Mouse (Mus musculus) activated CD4-positive, CD25-positive, alpha-beta regulatory T cell, adult 4 months (primary cell): ENCODE measurements around the gene Gls. TPM values are rescaled to one million over a fixed set of nuclear protein-coding genes. Genes with fewer than 3 reads are reported as not detected.

Experiments used
- ATAC-seq: one replicate; pipeline ENCODE4 v1.8.0; 2017
- polyA plus RNA-seq, 2 experiments: library from polyadenylated mRNA; unstranded; fragments of 100-300 nt; shearing (Covaris generic); gene quantifications; one replicate each; pipeline ENCODE4 v1.2.1; 2017

Gene Gls
- polyA plus RNA-seq, 2 experiments from 2014 or later, result 42.3 to 70.7 TPM

DNA sequence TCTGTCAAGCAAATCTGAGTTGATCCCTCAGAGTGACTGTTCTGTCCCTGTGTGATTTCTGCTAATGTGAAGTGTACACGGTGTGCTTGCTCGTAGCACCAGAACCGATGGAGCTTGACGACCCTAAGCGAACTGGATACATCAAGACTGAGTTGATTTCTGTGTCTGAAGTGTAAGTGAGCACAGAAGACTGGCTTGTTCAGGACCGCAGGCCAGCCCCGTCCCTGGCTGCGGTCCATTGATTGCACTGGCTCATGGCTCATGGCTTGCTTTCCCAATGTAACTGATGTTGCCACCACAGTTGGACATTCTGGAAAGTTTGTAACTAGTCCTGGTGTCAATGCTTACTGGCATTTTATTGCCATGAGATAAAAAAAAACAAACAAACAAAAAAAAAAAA lies 78.1 kb downstream of the Gls start:
- no peak for ATAC-seq

DNA sequence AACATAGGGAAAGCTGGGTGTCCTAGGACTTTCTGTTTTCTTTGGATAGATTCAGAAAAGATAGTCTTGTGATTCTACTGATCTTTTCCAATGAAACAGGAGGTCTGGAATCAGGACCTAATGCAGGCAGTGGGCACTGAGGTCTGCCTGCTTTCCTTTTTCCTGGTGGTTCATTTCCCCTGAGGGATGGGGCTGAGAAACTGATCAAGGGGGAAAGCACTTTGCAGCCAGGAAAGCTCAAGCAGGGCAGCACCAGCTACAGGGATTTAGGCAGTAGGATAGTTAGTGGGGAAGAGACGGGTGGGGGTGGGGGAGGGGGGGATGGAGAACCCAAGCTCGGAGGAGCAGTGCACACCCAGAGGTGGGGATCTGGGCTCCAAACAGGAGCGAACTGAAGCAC lies 80.1 kb downstream of the Gls start:
- no peak for ATAC-seq

DNA sequence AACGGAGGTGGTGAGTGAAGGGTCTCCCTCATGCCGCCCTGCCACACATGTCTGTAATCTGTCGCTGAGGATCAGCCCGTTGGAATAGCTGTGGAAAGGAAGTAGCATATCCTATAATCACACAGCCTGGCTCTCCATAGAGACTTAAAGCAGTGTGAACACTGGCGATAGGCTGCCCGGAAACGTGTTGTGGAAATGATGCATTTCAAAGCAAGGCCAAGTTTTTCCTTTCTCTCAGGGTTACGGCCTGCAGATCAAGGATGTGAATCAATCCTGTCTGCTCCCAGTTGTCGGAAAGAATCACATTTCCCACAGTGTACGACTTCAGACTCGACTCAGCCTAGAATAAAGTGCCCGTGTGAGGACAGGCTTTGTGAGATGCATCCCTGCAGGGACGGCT lies 80.7 kb downstream of the Gls start:
- ATAC-seq, result no peak

DNA sequence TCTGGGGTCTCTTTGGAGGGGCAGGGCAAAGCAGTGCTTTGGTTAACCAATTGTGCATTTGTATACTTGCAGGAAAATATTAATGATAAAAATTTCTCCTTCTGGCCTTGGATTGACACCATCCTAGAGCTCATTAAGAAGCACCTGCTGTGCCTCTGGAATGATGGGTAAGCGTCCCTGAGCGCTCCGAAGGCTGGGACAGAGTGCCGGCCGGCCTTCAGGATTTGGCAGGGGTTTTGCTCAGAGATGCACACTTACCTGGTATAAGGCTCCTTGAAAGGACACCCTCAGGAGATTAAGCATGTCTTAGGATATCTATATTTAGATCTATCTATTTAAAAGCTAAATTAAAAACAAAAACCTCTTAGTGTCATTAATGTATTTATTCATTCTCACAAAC lies 81.9 kb downstream of the Gls start:
- no peak for ATAC-seq

DNA sequence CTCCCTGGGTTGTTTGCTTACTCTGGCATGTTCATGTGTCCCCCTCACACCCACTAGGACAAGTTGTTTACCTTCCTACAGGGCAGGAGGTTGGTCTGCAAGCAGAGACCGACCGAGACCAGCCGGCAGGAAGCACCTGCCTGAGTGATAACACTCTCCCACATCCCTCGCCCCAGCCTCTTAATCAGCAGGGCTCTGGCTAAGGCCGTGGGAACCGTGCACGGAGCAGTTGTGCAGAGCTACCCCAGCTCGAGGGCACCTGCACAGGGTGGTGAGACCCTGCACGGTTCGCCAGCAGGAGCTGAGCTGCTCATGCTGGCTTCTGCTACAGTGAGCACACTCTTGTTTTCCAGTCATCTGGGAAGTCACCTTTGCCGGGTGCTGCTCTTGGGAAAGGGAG lies 82.4 kb downstream of the Gls start:
- ATAC-seq, result no peak

DNA sequence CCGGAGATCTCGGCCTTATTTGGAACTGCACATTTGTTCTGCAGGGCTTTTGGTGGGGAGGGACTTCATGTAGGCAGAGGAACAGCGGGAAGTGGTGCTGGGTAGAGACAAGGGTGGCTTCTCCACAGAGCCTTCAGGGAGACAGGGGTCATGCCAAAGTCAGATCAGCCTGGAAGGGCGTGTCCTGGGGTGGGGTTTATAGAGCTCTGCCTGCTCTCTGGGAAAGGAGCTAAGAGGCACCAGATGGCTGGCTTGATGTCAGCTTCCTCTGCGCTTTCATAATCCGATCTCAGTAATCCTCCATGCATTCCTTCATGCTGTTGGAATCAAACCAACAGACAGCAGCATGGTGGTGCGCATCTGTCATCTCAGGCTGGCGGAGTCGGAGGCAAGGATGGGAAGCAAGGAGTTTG lies 83.1 kb downstream of the Gls start:
- no peak for ATAC-seq

DNA sequence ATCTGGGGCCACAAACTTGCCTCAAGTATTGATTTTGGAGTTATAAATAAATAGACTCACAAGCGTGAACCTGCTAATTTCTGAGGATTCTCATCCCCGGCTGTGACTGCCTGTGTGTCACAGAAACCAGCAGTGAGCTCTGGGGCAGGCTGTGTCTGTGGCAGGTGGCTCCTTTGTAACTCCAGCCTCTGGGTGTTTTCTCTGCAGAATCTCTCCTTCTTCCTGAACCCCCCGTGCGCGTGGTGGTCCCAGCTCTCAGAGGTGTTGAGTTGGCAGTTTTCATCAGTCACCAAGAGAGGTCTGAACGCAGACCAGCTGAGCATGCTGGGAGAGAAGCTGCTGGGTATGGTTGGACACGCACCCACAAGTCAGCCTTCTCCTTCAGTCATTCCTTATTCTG lies 84.3 kb downstream of the Gls start:
- ATAC-seq, result no peak

DNA sequence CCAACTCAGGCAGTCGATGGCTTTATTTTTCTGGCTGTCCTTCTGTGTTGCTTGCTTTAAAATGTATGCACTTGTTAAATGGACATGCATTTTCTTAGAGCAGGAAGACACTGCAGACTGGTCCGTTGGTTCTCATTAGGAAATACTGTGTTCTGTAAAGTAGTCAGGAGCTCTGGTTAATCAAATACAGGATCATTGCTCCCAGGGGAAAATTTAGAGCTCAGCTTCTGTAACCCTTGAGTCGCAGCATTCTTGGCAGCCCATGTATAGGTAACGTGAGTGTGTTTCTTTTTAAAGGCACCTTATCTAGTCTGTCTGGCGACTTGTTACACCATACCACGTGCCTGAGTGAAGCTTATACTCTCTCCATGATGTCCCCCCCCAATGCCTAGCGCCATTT lies 84.9 kb downstream of the Gls start:
- no peak for ATAC-seq

DNA sequence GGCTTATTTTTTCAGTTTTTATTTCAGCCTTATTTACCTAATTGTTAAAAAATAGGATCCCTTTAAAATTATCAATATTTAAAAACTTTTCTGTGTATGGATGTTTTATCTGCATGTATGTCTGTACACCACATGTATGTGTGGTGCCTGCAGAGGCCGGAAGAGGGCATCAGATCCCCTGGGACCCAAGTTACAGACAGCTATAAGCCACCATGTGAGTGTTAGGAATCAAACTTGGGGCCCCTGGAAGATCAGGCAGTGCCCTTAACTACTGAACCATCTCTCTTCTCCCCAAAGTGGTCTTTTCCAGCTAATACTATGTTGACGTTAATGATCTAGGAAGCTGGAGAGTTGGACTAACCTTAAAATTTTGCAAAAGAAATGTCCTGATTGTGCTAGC lies 85.6 kb downstream of the Gls start:
- ATAC-seq, result no peak

DNA sequence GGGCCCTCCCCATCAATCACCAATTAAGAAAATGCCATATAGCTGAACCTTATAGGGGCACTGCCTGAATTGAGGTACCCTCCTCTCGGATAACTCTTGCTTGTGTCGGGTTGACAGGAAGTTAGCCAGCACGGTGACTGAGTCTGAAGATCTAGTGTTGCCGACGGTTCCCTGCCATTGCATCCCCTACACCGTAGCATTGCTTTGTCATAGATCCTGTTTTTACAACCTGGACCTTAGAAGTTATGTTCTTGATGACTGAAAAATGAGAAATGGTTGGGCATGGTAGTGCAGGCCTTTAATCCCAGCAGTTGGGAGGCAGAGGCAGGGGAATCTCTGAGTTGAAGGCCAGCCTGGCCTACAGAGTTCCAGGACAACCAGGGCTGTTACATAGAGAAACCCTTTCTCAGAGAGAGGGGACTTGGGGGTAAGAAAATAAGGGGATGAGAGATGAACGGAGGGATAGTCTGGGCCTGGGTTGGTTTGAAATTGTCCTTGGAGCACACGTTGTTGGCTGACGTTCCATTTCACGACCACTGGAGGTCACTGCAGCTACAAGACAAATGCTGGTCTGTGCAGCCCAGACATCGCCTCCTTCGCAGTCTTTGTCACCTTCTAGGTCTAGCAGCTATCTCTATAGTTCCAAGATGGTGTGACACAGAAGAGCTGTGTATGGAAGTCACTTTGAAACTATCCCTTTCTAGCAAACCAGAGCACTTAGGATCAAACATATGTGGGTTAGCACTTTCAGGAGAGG lies 86.6 kb downstream of the Gls start:
- ATAC-seq, result peak; percentile 44

DNA sequence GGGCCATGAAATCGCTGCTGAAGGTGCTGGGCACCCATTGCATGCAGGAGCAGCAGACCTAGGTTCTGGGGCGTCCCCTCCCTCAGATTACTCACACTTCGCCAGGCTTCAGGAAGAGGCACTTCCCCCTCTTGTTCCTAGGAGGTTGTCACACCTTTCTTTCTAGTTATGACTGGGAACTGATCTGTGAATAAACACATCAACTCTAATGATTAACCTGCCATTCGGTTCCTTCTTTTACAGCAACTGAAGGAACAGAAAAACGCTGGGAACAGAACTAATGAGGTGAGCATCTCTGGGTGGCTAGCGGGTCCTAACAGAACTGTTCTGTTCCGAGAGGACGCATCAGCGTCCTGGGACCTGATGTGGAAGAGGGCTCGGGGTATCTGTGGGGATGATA lies 88.1 kb downstream of the Gls start:
- ATAC-seq, result no peak

DNA sequence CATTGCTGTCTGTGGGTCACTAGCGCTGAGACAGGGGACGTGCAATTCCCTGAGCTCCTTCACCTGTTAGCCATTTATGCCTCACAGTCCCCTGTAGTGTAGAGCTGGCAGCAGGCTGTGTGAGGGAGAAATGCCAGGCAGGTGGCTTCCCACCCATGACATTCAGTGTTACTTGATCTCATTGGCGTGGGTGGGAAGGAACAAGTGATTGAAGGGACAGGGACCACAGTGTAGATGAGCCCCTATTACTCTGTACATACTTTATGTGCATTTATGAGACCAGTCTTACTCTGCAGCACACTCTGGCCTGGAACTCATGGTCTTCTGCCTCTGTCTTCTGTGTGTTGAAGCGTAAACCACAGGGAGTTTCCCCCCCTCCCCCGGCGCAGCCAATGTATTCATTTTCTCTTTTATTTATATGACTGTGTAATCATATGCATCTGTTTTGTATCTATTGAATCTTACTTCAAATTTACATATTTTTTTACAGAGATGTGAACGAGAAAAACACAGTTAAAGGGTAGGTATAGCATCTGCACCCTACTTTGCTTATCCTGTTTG lies 89.4 kb downstream of the Gls start:
- ATAC-seq, result peak; percentile 54

DNA sequence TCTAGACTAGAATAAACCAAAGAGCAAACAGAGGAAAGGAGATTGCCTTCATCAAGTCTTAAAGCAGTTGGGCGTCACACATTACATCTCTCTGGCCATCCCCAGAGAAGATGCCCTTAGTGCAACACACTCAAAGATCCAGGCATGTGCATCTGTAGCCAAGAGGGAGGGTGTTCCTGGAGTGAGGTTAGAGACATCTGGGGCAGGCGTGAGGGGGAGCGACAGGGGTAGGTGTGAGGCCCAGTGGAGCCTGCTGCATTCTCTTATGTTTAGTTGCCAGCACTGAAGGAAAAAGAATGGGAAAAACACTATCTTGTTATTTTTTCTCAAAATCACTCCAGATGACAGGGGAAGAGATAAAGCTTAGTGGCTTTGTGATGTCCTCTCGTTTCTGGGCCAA lies 89.8 kb downstream of the Gls start:
- ATAC-seq, result no peak

DNA sequence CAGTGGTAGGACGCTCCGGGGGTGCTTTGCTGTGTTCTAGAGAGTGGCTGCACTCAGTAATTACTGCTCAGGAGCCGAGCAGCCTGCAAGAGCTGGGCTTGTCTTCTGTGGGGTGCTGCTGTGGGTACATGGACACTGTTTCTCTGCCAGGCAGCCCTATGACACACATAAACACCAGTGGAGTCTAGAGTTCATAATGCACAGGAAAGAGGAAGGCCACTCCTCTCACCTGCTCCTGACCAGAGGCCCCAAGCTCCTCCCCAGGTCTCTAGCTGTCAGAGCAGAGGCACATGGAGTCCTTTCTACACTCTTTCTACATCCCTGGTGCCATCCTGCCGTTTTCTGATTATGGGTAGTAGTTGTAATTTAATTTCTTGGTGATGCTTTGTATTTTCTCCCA lies 90.9 kb downstream of the Gls start:
- no peak for ATAC-seq

DNA sequence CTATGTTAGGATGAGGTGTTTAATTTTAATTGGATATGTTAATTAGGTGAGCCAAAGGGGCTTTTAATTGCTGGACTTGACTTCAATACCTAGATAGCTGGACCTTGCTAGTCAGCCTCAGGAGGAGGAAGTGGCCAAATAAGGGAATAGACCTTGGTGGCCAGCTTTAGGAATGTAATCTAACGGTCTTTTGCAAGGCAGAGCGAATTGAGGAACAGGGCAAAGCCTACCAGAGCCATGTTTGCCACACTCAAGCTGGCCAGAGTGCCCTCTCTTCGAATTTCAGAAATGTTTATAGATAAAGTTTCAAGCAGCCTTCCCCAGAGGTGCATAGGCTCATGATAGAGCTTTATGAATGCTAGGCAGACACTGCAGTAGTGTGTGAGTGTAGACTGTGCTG lies 91.5 kb downstream of the Gls start:
- no peak for ATAC-seq

DNA sequence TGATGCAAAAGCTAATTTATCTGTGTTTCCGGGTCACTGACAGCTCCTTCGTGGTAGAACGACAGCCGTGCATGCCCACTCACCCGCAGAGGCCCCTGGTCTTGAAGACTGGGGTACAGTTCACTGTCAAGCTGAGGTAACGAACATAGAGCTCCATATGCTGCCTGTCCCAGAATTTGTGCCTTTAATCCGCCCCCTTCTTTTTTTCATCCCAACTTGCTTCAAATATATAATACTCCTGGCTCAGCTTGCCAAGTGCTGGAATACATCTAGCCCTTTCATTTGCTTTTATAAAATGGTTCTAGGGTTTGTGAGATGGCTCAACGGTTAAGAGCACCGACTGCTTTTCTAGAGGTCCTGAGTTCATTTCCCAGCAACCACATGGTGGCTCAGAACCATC lies 92.5 kb downstream of the Gls start:
- no peak for ATAC-seq

DNA sequence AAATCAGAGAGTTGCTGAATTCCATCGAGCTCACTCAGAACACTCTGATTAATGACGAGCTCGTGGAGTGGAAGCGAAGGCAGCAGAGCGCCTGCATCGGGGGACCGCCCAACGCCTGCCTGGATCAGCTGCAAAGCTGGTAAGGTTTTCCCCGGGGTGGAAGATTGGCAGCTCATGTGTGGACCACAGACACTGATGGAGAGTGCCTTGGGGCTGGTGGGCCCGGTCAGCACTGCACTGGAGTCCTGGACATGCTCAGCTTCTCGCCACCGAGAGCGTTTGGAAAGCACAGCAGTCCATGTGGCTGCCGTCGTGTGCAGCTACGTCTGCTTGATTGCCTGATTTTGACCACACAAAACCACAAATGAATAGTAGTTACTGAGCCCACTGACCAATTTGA lies 95.7 kb downstream of the Gls start:
- no peak for ATAC-seq

DNA sequence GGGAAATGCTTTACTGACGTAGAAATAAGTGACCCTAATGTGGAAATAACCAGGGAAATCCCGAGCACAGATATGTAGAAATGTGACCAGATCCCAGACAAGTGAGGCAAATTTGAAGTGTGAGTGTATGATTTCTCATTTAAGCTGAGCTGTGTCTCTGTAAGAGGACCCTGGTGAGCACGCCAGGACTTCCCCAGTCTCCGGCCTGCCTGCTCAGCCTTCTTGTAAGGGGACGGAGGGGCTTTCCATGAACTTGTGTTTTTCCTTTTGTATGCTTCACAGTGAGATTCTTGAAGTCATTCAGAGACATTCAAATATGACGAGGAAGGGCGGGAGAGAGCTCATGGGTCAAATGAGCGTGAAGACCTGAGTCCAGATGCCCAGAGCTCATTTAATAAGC lies 99.8 kb downstream of the Gls start:
- ATAC-seq, result peak; percentile 40

DNA sequence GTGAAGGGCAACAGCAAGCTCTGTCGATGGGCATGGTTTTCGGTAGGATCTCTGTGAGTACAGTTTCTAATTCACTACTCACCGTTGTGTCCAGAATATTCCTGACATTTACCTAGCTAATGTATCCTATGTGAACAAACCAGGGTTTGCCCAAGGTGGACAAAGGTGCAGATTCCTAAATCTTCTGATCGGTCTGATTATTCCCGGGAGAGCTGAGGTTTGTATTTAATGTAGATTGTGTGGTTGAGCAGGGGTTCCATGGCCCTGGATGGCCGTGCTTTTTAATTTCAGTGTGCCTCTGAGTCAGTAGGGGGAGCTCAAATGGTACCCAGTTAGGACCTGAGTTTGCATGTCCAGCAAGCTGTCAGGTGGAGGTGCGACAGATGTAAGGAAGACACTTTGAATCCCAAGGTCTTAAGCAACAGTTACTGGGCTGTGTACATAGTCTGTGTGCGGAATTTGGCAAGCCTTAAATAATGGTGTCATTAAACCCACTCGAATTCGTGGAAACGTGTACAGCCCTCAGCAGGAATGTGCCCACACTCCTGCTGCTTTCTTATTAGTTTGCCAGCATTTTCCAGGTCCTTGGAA lies 101.2 kb downstream of the Gls start:
- no peak for ATAC-seq

DNA sequence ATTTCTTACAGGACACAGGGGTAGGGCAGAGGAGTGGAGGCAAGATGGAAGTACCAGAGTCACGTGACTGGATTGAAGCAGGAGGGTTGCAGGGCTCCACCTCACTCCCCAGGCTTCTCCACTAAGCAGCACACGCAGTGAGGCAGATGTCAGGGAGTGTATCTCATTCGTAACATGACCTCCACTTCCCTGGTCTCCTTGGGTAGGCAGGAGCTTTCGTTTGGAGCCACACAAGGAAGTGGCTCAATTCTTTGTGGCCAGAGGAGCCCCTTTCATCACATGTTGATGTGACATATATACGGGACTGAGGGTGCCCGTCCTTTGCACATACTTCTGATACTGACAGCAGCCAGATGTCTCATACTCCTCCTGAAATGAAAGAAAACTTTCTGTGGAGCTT lies 103.2 kb downstream of the Gls start:
- no peak for ATAC-seq

DNA sequence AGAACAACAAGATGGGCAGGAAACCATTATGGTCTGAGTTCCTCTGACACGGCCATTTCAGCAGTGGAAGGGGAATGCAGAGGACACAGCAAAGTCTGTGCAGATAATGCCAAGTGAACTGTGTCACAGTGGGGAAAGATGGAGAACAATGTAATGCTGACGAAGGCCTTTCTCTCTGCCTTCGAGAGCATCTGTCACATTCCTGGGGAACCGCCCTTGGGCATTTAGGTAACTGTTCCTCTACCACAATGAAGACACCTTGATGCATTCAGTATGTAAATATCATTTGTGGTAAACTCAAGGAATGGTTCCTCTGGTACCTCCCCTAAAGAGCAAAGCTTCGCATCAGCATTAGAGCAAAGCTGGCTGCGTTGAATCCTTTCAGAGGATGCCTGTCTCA lies 105.7 kb downstream of the Gls start:
- no peak for ATAC-seq

DNA sequence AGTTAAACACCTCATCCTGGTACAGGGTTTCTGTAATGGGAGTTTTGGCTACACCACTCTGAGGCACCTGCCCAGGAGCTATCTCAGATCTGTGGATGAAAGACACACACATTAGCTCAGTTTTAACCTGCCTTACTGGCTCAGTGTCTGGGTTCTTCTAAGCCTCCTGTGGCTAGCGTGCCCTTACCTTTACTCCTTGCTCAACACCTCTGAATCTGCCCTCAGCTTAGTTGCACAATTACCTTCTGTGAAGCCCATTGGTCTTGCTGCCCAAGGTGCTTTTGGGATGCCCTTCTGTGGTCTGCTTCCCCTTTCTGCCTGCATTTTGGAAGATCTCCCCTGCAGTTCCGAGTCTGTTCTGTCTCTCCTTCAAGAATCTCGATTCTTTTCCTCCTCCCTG lies 108.2 kb downstream of the Gls start:
- no peak for ATAC-seq

DNA sequence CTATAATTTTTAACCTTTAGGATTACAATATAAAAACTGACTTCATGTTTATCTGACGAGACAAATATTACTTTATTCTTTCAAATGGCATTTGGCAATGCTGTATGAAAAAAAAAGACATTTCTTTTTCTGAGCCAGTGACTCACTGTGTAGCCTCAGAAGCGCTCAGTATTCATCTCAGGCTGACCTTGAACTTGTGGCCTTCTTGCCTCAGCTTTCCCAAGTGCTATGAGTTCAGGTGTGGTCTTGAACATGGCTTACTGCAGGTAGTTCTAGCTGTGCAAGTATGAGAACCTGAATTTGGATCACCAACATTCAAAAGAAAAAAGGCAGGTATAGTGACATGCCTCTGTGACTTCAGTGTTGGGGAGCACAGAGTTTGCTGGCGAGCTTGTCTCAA lies 112.0 kb downstream of the Gls start:
- no peak for ATAC-seq

DNA sequence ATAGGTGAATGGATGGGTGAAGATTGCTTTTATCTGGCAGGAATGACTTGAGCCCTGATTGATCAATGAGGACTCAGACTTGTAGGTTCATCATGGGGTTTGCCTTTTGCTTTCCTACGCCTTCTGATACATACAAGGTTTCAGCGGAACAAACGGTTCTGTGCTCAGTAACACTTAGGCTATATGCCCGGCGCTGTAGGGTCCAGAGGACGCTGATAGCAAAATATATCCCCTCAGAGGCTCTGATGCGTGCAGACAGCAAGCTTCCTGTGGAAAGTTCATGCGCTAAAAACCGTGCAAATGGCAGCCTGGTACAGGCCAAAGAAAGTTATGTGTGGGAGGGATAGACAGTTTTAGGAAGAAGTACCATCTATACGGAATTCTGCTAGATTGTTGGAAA lies 112.8 kb downstream of the Gls start:
- no peak for ATAC-seq

DNA sequence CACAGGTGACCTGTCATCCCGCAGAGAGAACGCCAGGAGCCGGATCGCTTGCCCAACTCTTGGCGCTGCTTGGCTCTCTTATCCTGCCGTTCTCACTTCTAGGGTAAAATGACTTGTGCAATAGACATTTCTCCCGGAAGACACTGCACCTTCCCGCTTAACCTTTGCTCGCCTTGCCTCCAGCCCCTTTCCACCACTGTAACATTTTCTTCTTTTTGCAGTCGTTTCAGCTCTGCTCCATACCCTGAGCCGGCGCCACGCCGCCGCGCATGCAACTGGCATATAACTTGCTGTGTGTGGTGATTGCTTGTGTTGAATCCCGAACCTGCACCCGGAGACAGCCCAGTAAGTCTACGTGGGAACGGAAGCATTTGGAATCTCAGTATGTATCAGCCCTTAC lies 113.3 kb downstream of the Gls start:
- ATAC-seq, result peak; percentile 1
